Mouse (Mus musculus) limb, embryonic 11.5 days (tissue): Measurements from ENCODE around the gene Rspo4. TPM values are rescaled to one million over a fixed set of nuclear protein-coding genes. Genes with fewer than 3 reads are reported as not detected.

ENCODE experiments used
- ATAC-seq: fragments of 200-750 bp; cut with Nextera tagmentation; 2 replicates; pipeline ENCODE4 v1.8.0; 2017; ENCODE audit warnings: low read depth; ENCODE audit not compliant: insufficient number of reproducible peaks, low FRiP score, low TSS enrichment
- DNase-seq: peaks from one replicate; pipeline ENCODE4 v3.0.0-alpha.2; 2015; ENCODE audit warnings: low spot score
- H3K27ac ChIP-seq: fragments of 300-500 bp; sonication (generic); replicated peaks from 2 replicates; pipeline ENCODE4 v1.5.1; 2014; ENCODE audit warnings: low read depth, mild to moderate bottlenecking, low read length
- H3K27me3 ChIP-seq: fragments of 300-500 bp; sonication (generic); 2 replicates; pipeline ENCODE4 v1.6.1; 2014; ENCODE audit warnings: mild to moderate bottlenecking, low read length, mixed read lengths; ENCODE audit not compliant: control insufficient read depth, insufficient read depth
- H3K36me3 ChIP-seq: fragments of 300-500 bp; sonication (generic); 2 replicates; pipeline ENCODE4 v1.6.1; 2014; ENCODE audit warnings: mild to moderate bottlenecking, low read length, moderate library complexity, mixed read lengths; ENCODE audit not compliant: control insufficient read depth, insufficient read depth
- H3K4me1 ChIP-seq: fragments of 300-500 bp; sonication (generic); 2 replicates; pipeline ENCODE4 v1.6.1; 2014; ENCODE audit warnings: low read length, mixed read lengths; ENCODE audit not compliant: control insufficient read depth, insufficient read depth
- H3K4me2 ChIP-seq: fragments of 300-500 bp; sonication (generic); 2 replicates; pipeline ENCODE4 v1.6.1; 2014; ENCODE audit warnings: low read depth, mild to moderate bottlenecking, moderate library complexity; ENCODE audit not compliant: severe bottlenecking
- H3K4me3 ChIP-seq: fragments of 300-500 bp; sonication (generic); 2 replicates; pipeline ENCODE4 v1.5.1; 2014; ENCODE audit warnings: low read depth, low read length
- H3K9ac ChIP-seq: fragments of 300-500 bp; sonication (generic); 2 replicates; pipeline ENCODE4 v1.6.1; 2014; ENCODE audit warnings: mild to moderate bottlenecking, low read length
- H3K9me3 ChIP-seq: fragments of 300-500 bp; sonication (generic); 2 replicates; pipeline ENCODE4 v1.6.1; 2016; ENCODE audit warnings: low read length; ENCODE audit not compliant: control insufficient read depth
- WGBS: fragments of 180-500 bp; shearing (Covaris S2); extraction: QIAGEN DNeasy Blood & Tissue Kit; methylation state at CpG from one replicate; pipeline ENCODE4 v1.1.7; 2014; 5-methylcytosine and 5-hydroxymethylcytosine counted together
- polyA plus RNA-seq: library from polyadenylated mRNA; unstranded; fragments of >200 nt; fragmentation: Nextera tagmentation; extraction: Ambion mirVana; gene quantifications from 2 replicates; pipeline ENCODE4 v1.2.1, GENCODE M21; 2014

The Rspo4 gene
- polyA plus RNA-seq, 1 experiment from 2014 or later: 5.2 TPM

GRCm38 (mm10) chr2:151903267-151903666 lies 60.5 kb downstream of the Rspo4 start:
- no peak overlapping the region for H3K4me2 ChIP-seq
- no peaks in the 10 kb centered on the region for H3K27me3 ChIP-seq
- DNase-seq: no peak
- 86% methylated on average over 6 of the region's 6 CpGs for WGBS
- H3K36me3 ChIP-seq: no peaks in the 10 kb centered on the region
- no peak overlapping the region for H3K4me3 ChIP-seq
- H3K4me1 ChIP-seq: no peaks in the 10 kb centered on the region
- no peak for ATAC-seq
- no peak overlapping the region for H3K9ac ChIP-seq
- H3K9me3 ChIP-seq: no peaks in the 10 kb centered on the region
- no peak overlapping the region for H3K27ac ChIP-seq

GRCm38 (mm10) chr2:151903933-151904332 lies 61.2 kb downstream of the Rspo4 start:
- H3K9me3 ChIP-seq: no peaks in the 10 kb centered on the region
- H3K4me1 ChIP-seq: no peaks in the 10 kb centered on the region
- no peak overlapping the region for H3K4me2 ChIP-seq
- no peak for DNase-seq
- H3K9ac ChIP-seq: no peak overlapping the region
- H3K27ac ChIP-seq: no peak overlapping the region
- no peak for ATAC-seq
- H3K4me3 ChIP-seq: no peak overlapping the region
- no peaks in the 10 kb centered on the region for H3K27me3 ChIP-seq
- 77% methylated on average over 4 of the region's 4 CpGs for WGBS
- H3K36me3 ChIP-seq: no peaks in the 10 kb centered on the region

- Histone ChIP-seq H3K4me1 (no peaks in the 10 kb centered on the region), H3K4me3 (no peak overlapping the region), H3K36me3 (no peaks in the 10 kb centered on the region), H3K4me2 (no peak overlapping the region), H3K9ac (no peak overlapping the region), H3K27me3 (no peaks in the 10 kb centered on the region), H3K9me3 (no peaks in the 10 kb centered on the region), H3K27ac (no peak overlapping the region)
- no peak for DNase-seq
- WGBS: 54% methylated on average over 3 of the region's 3 CpGs
- no peak for ATAC-seq
These were observed 61.9 kb downstream of the Rspo4 start for GRCm38 (mm10) chr2:151904636-151905035.

- WGBS: 82% methylated on average over 2 of the region's 2 CpGs
- Histone ChIP-seq H3K36me3 (no peaks in the 10 kb centered on the region), H3K27me3 (no peaks in the 10 kb centered on the region), H3K9ac (no peak overlapping the region), H3K4me1 (0 out of 2 replicates have a peak, but pooled peaks cover 8% of the 10 kb centered on the region), H3K9me3 (no peaks in the 10 kb centered on the region), H3K4me3 (no peak overlapping the region), H3K4me2 (no peak overlapping the region), H3K27ac (no peak overlapping the region)
- ATAC-seq: no peak
- no peak for DNase-seq
These were observed 64.3 kb downstream of the Rspo4 start for GRCm38 (mm10) chr2:151907020-151907419.

DNA sequence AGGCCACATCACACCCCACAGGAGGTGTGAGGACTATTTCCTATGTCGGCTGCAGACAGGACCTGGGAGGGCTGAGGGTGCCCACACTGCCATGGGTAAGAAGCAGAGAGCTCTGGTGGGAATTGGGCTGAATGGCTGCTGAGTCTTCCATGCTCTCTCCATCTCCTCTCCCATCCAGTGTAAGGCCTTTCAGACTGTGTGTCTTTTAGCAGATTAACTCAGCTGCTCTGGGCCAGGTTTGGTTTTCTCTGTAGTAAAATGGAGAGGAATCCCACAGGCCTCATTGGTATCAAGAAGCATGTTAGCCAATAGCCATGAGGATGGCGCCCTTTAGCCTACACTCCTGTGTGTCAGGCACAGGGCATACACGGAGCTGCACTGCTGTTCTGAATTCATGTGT lies 66.7 kb downstream of the Rspo4 start:
- Histone ChIP-seq H3K9me3 (no peaks in the 10 kb centered on the region), H3K4me1 (0 out of 2 replicates have a peak, but pooled peaks cover 8% of the 10 kb centered on the region), H3K27me3 (no peaks in the 10 kb centered on the region), H3K9ac (no peak overlapping the region), H3K4me3 (no peak overlapping the region), H3K36me3 (no peaks in the 10 kb centered on the region), H3K4me2 (no peak overlapping the region), H3K27ac (no peak overlapping the region)
- no peak for DNase-seq
- no peak for ATAC-seq
- 76% methylated on average over 3 of the region's 3 CpGs for WGBS

DNA sequence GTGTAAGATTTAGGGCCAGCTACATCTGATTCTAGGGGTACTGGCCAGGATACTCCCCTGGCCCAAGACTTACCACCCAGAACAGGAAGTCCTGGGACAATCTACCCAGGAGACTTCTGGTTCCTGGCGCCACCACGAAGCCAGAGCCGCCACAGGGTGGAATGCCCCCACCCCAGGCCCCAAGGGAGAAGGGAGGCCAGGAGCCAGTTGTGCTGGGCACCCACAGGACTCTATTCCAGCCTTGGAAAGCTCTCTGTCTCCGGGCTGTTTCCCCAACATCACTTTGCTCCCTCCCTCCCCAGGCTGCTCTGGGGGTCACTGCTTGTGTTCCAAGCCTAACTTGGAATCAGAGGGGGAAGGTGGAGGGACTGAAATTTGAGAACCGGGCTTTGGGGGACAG lies 67.8 kb downstream of the Rspo4 start:
- no peaks in the 10 kb centered on the region for H3K36me3 ChIP-seq
- H3K9me3 ChIP-seq: no peaks in the 10 kb centered on the region
- ATAC-seq (peak; percentile 32), DNase-seq (no peak)
- H3K4me2 ChIP-seq: no peak overlapping the region
- no peaks in the 10 kb centered on the region for H3K27me3 ChIP-seq
- H3K9ac ChIP-seq: no peak overlapping the region
- no peak overlapping the region; the same call in 1 of the 2 replicates for H3K27ac ChIP-seq
- 0 out of 2 replicates have a peak, but pooled peaks cover 8% of the 10 kb centered on the region for H3K4me1 ChIP-seq
- no peak overlapping the region for H3K4me3 ChIP-seq
- 36% methylated on average over 5 of the region's 5 CpGs for WGBS

DNA sequence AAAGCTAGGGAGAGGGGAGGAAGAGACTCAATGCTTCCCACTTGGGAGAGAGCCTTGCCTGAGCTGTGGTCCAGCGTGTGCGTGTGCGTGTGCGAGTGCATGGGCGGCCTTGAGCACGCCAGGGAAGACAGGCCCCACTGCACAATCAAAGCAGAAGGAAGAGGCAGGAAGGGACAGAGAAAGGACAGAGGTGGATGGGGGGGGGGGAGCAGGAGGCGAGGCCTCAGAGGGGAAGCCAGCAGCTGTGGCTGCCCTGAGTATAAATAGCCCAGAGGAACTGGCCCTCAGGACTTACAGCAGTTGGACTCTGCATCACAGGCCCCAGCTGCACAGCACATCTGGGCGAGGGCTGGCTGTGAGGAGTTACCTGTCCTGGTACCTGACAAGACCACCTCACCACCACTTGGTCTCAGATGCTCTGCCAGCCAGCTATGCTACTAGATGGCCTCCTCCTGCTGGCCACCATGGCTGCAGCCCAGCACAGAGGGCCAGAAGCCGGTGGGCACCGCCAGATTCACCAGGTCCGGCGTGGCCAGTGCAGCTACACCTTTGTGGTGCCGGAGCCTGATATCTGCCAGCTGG lies 68.3 kb downstream of the Rspo4 start, which contains the start of gene Angpt4:
Gene Angpt4, plus strand, starts transcription at position 292 of the 582 bp plus-strand sequence.
- 0 out of 2 replicates have a peak within 1 kb of the TSS, but pooled peaks have one; percentile 10 for H3K4me2 ChIP-seq
- H3K27ac ChIP-seq: peak within 1 kb of the TSS; percentile 30; the same call in 1 of the 2 replicates
- H3K9me3 ChIP-seq: no peaks in the 10 kb centered on the region
- H3K9ac ChIP-seq: no peak within 1 kb of the TSS
- WGBS: 60% methylated on average over 13 of the region's 13 CpGs
- no peak for DNase-seq
- H3K27me3 ChIP-seq: no peaks in the 10 kb centered on the region
- ATAC-seq: peak; percentile 33; the same call in 1 of the 2 replicates
- H3K4me3 ChIP-seq: no peak within 1 kb of the TSS
- H3K36me3 ChIP-seq: no peaks in the 10 kb centered on the region
- peaks cover 11% of the 10 kb centered on the region for H3K4me1 ChIP-seq

GRCm38 (mm10) chr2:151911751-151912150 lies 69.0 kb downstream of the Rspo4 start:
- Histone ChIP-seq H3K4me1 (peaks cover 18% of the 10 kb centered on the region), H3K4me2 (no peak overlapping the region), H3K9ac (no peak overlapping the region), H3K36me3 (no peaks in the 10 kb centered on the region), H3K9me3 (no peaks in the 10 kb centered on the region), H3K4me3 (no peak overlapping the region), H3K27ac (no peak overlapping the region), H3K27me3 (no peaks in the 10 kb centered on the region)
- ATAC-seq (no peak), DNase-seq (no peak)
- WGBS: 76% methylated on average over 3 of the region's 3 CpGs

- H3K4me3 ChIP-seq: no peak overlapping the region
- no peak overlapping the region for H3K4me2 ChIP-seq
- no peak overlapping the region for H3K9ac ChIP-seq
- no peaks in the 10 kb centered on the region for H3K36me3 ChIP-seq
- DNase-seq (no peak), ATAC-seq (no peak)
- H3K4me1 ChIP-seq: peaks cover 21% of the 10 kb centered on the region
- H3K9me3 ChIP-seq: no peaks in the 10 kb centered on the region
- 82% methylated on average over 5 of the region's 5 CpGs for WGBS
- H3K27ac ChIP-seq: no peak overlapping the region
- no peaks in the 10 kb centered on the region for H3K27me3 ChIP-seq
These were observed 71.4 kb downstream of the Rspo4 start for GRCm38 (mm10) chr2:151914120-151914519.
